Mouse (Mus musculus) myocyte (in vitro differentiated cells): ENCODE data around the gene Prss40. TPM values are rescaled to one million over a fixed set of nuclear protein-coding genes. Genes with fewer than 3 reads are reported as not detected.
"Not testable (repeated sequence)": the region's sequence is repeated elsewhere in the genome, so short reads cannot be mapped to it uniquely, and the experiment has no call there.

ENCODE experiments used
- H3K27me3 ChIP-seq: one replicate; pipeline ENCODE4 v1.6.1; 2011; ENCODE audit not compliant: control insufficient read depth, insufficient read depth, insufficient read length
- H3K36me3 ChIP-seq: one replicate; pipeline ENCODE4 v1.6.1; 2011; ENCODE audit not compliant: control insufficient read depth, insufficient read depth
- H3K4me2 ChIP-seq: one replicate; pipeline ENCODE4 v1.6.1; 2011; ENCODE audit warnings: low read depth, control low read depth
- H3K4me3 ChIP-seq: one replicate; pipeline ENCODE4 v1.5.1; 2011; ENCODE audit warnings: mild to moderate bottlenecking, control low read depth, moderate library complexity
- H3K79me2 ChIP-seq: one replicate; pipeline ENCODE4 v1.6.1; 2011; ENCODE audit not compliant: control insufficient read depth, insufficient read depth
- H3ac ChIP-seq: one replicate; pipeline ENCODE4 v1.6.1; 2011; ENCODE audit not compliant: control insufficient read depth, insufficient read length
- CEBPB ChIP-seq: IDR thresholded peaks from 2 replicates; pipeline ENCODE4 v1.6.1; 2011; ENCODE audit warnings: mild to moderate bottlenecking, moderate library complexity; ENCODE audit not compliant: poor library complexity, insufficient read depth, severe bottlenecking
- E2F4 ChIP-seq: IDR thresholded peaks from one replicate; pipeline ENCODE4 v1.6.1; 2011; ENCODE audit warnings: mild to moderate bottlenecking, control low read depth, moderate library complexity; ENCODE audit not compliant: insufficient read depth
- MAX ChIP-seq: IDR thresholded peaks from one replicate; pipeline ENCODE4 v1.6.1; 2011; ENCODE audit warnings: low read depth, mild to moderate bottlenecking, control low read depth
- MYOD1 ChIP-seq, 3 experiments: IDR thresholded peaks; one replicate each; pipeline ENCODE4 v1.6.1; 2011; ENCODE audit warnings: control low read depth in 2 of 3, low read depth in 2 of 3, mild to moderate bottlenecking in 2 of 3, moderate library complexity in 1 of 3; ENCODE audit not compliant: insufficient read length in 2 of 3, control insufficient read depth in 1 of 3
- MYOG ChIP-seq, 3 experiments: IDR thresholded peaks; one replicate each; pipeline ENCODE4 v1.6.1; 2011; ENCODE audit warnings: control low read depth in 2 of 3, low read depth in 2 of 3, mild to moderate bottlenecking in 2 of 3; ENCODE audit not compliant: insufficient read length in 2 of 3, control insufficient read depth in 1 of 3, insufficient read depth in 1 of 3
- POLR2A ChIP-seq: IDR thresholded peaks from one replicate; pipeline ENCODE4 v1.6.1; 2011; ENCODE audit warnings: low read depth, mild to moderate bottlenecking, control low read depth, moderate library complexity; ENCODE audit not compliant: insufficient read length
- POLR2AphosphoS2 ChIP-seq: IDR thresholded peaks from one replicate; pipeline ENCODE4 v1.6.1; 2011; ENCODE audit warnings: low read depth, control low read depth; ENCODE audit not compliant: insufficient read length
- REST ChIP-seq: IDR thresholded peaks from one replicate; pipeline ENCODE4 v1.6.1; 2011; ENCODE audit warnings: mild to moderate bottlenecking, control low read depth, moderate library complexity; ENCODE audit not compliant: insufficient read depth, insufficient read length
- SRF ChIP-seq: IDR thresholded peaks from one replicate; pipeline ENCODE4 v1.6.1; 2011; ENCODE audit warnings: low read depth; ENCODE audit not compliant: control insufficient read depth, insufficient read length
- TCF12 ChIP-seq: IDR thresholded peaks from one replicate; pipeline ENCODE4 v1.6.1; 2011; ENCODE audit warnings: mild to moderate bottlenecking, control low read depth; ENCODE audit not compliant: poor library complexity, insufficient read depth, severe bottlenecking
- TCF3 ChIP-seq: IDR thresholded peaks from one replicate; pipeline ENCODE4 v1.6.1; 2011; ENCODE audit warnings: low read depth, control low read depth; ENCODE audit not compliant: insufficient read length
- USF1 ChIP-seq: IDR thresholded peaks from one replicate; pipeline ENCODE4 v1.6.1; 2011; ENCODE audit warnings: low read depth, mild to moderate bottlenecking, control low read depth, moderate library complexity
- polyA plus RNA-seq: library from polyadenylated mRNA; unstranded; fragments of >200 nt; fragmentation: generic; extraction: Trizol; gene quantifications from one replicate; pipeline ENCODE4 v1.2.1, GENCODE M21; 2012; ENCODE audit warnings: missing spikeins

Gene Prss40
- polyA plus RNA-seq, 1 experiment = not detected

GRCm38 (mm10) chr1:34518259-34518658, 42.5 kb downstream of the Prss40 start:
- no peak for TF ChIP-seq MYOG (IDR thresholded peaks at IDR 0.05; ENCODE audit: control insufficient read depth in 1 of 3, insufficient read depth in 1 of 3, insufficient read length in 2 of 3, low read depth in 2 of 3)
- no peak for TF ChIP-seq SRF
- TF ChIP-seq E2F4 = no peak
- Histone ChIP-seq H3K27me3 (no peaks in the 10 kb centered on the region), H3ac (no peak overlapping the region), H3K4me2 (no peak overlapping the region), H3K36me3 (no peaks in the 10 kb centered on the region), H3K79me2 (no peaks in the 10 kb centered on the region), H3K4me3 (no peak overlapping the region)

GRCm38 (mm10) chr1:34517797-34518196, 42.9 kb downstream of the Prss40 start:
- not testable (repeated sequence) for H3K79me2 ChIP-seq, H3K36me3 ChIP-seq, H3K4me3 ChIP-seq, H3K4me2 ChIP-seq, H3K27me3 ChIP-seq, H3ac ChIP-seq

- not testable (repeated sequence) for H3K36me3 ChIP-seq, H3K4me3 ChIP-seq, H3ac ChIP-seq
Measured at GRCm38 (mm10) chr1:34517297-34517696, 43.4 kb downstream of the Prss40 start.

GRCm38 (mm10) chr1:34516595-34516994, 44.1 kb downstream of the Prss40 start:
- TF ChIP-seq POLR2A (no peak), REST (no peak), POLR2AphosphoS2 (no peak), MAX (no peak), MYOG (IDR thresholded peaks at IDR 0.05; ENCODE audit: control insufficient read depth in 1 of 3, insufficient read depth in 1 of 3, insufficient read length in 2 of 3, low read depth in 2 of 3) (no peak), CEBPB (no peak), TCF3 (no peak), TCF12 (no peak), SRF (no peak), USF1 (no peak), MYOD1 (IDR thresholded peaks at IDR 0.05; ENCODE audit: control insufficient read depth in 1 of 3, insufficient read length in 2 of 3, low read depth in 2 of 3) (no peak), E2F4 (no peak)
- Histone ChIP-seq H3K4me3 (no peak overlapping the region), H3ac (no peak overlapping the region), H3K4me2 (no peak overlapping the region), H3K36me3 (no peaks in the 10 kb centered on the region), H3K79me2 (no peaks in the 10 kb centered on the region), H3K27me3 (no peaks in the 10 kb centered on the region)

More at GRCm38 (mm10) chr1:34517297-34517696, 43.4 kb downstream of the Prss40 start:
- H3K4me2 ChIP-seq, H3K27me3 ChIP-seq, H3K79me2 ChIP-seq: not testable (repeated sequence)

- no peaks in the 10 kb centered on the region for H3K79me2 ChIP-seq
- no peaks in the 10 kb centered on the region for H3K27me3 ChIP-seq
- no peak overlapping the region for H3K4me2 ChIP-seq
- H3K36me3 ChIP-seq = no peaks in the 10 kb centered on the region
- no peak overlapping the region for H3ac ChIP-seq
- H3K4me3 ChIP-seq = no peak overlapping the region
- TF ChIP-seq TCF12 = no peak
Measured at GRCm38 (mm10) chr1:34513068-34513467, 47.7 kb downstream of the Prss40 start.

- no peak overlapping the region for H3K4me3 ChIP-seq
- TF ChIP-seq MYOD1 (IDR thresholded peaks at IDR 0.05; ENCODE audit: control insufficient read depth in 1 of 3, insufficient read length in 2 of 3, low read depth in 2 of 3) = no peak
- TF ChIP-seq USF1 = no peak
- no peak for TF ChIP-seq POLR2A
- no peak for TF ChIP-seq REST
- no peak for TF ChIP-seq CEBPB
- TF ChIP-seq SRF = no peak
- TF ChIP-seq TCF3 = no peak
- no peak for TF ChIP-seq TCF12
- no peak for TF ChIP-seq MAX
- TF ChIP-seq MYOG (IDR thresholded peaks at IDR 0.05; ENCODE audit: control insufficient read depth in 1 of 3, insufficient read depth in 1 of 3, insufficient read length in 2 of 3, low read depth in 2 of 3) = no peak
- no peak for TF ChIP-seq POLR2AphosphoS2
- TF ChIP-seq E2F4 = no peak
- no peaks in the 10 kb centered on the region for H3K36me3 ChIP-seq
- no peaks in the 10 kb centered on the region for H3K79me2 ChIP-seq
- no peak overlapping the region for H3ac ChIP-seq
- no peak overlapping the region for H3K4me2 ChIP-seq
- no peaks in the 10 kb centered on the region for H3K27me3 ChIP-seq
Measured at GRCm38 (mm10) chr1:34511027-34511426, 49.7 kb downstream of the Prss40 start.
